Mouse (Mus musculus) liver, embryonic 14.5 days (tissue): Measurements from ENCODE around the gene Ppp4c.

Experiments
- CTCF ChIP-seq: IDR thresholded peaks from 2 replicates; pipeline ENCODE4 v1.5.1; 2016; ENCODE audit warnings: antibody characterized with exemption, low read depth, control low read depth
- EP300 ChIP-seq: IDR thresholded peaks from 2 replicates; pipeline ENCODE4 v1.6.1; 2016; ENCODE audit warnings: antibody characterized with exemption, low read depth

DNA sequence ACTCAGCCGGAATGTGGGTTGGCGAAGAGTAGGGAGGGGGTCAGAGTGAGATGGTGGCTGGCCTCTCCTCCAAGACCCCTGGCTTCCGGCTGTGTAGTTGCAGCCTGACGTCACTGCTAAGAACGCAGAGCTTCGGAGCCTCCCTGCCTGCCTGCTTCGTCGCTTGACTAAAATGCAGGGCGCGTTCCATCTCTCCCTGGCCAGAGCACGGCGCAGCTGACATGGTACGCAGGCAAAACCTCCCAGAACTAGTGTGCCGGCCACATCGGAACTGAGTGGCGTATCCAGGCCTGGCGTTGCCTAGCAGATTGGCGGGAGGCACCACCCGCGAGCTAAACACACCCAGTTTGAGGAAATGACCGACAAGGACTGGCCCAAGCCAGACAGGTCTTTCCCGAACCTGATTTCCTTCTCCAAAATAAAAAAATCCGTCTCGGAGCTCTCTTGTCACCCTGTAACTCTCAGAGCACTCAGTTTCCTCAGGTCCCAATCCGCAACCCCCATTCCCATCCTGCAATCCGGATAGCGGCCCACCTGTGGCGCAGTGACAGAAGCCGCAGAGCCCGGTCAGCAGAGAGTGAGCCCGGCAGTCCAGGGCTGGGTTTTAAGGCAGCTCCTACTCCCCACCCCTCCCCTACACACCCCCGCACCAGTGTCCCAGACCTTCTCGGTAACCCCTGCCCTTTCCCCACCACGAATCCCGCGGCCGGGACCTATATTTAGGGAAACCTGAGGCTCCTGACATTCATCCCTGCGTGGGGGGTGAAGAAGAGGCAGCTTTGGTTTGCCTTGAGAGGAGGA lies 7.4 kb upstream of the Ppp4c start:
- peak; percentile 71 for TF ChIP-seq CTCF
- no peak for TF ChIP-seq EP300
